Mouse (Mus musculus): ENCODE measurements at regions not wholly inside any gene's neighbourhood (a gene's known extent, or its start where the extent isn't known, plus 50 kb on each side); places are given as distances from the start of the nearest gene placed in this dataset.
"Not testable (repeated sequence)": the region's sequence is repeated elsewhere in the genome, so short reads cannot be mapped to it uniquely, and the experiment has no call there.

GRCm38 (mm10) chr4:153848274-153848673 lies 108.8 kb upstream of the A430005L14Rik start:
- TF ChIP-seq CTCF (conservative IDR thresholded peaks at IDR 0.05; ENCODE audit: insufficient read depth, insufficient read length, low read depth, low read length) = no peak
- no peak for TF ChIP-seq POLR2A (IDR thresholded peaks at IDR 0.05; ENCODE audit: low read depth, low read length)
- no peaks in the 10 kb centered on the region for H3K4me1 ChIP-seq (ENCODE audit: control insufficient read depth, insufficient read depth, low read length)
- H3K27ac ChIP-seq (ENCODE audit: insufficient read depth, low read depth, low read length) = no peak overlapping the region
- no peaks in the 10 kb centered on the region for H3K36me3 ChIP-seq (ENCODE audit: control insufficient read depth, insufficient read depth, low read length)
- WGBS = 60% methylated on average over 3 of the region's 3 CpGs
- no peaks in the 10 kb centered on the region for H3K27me3 ChIP-seq (replicated peaks; ENCODE audit: control insufficient read depth, insufficient read depth, low read length)
- DNase-seq = no peak
- no peak overlapping the region for H3K4me3 ChIP-seq (ENCODE audit: insufficient read depth, low read depth, low read length)

GRCm38 (mm10) chr4:153850186-153850585 lies 106.9 kb upstream of the A430005L14Rik start:
- Histone ChIP-seq H3K4me1 (ENCODE audit: control insufficient read depth, insufficient read depth, low read length) (no peaks in the 10 kb centered on the region), H3K27me3 (replicated peaks; ENCODE audit: control insufficient read depth, insufficient read depth, low read length) (no peaks in the 10 kb centered on the region), H3K36me3 (ENCODE audit: control insufficient read depth, insufficient read depth, low read length) (no peaks in the 10 kb centered on the region), H3K4me3 (ENCODE audit: insufficient read depth, low read depth, low read length) (no peak overlapping the region), H3K27ac (ENCODE audit: insufficient read depth, low read depth, low read length) (no peak overlapping the region)
- DNase-seq = no peak
- 48% methylated on average over 11 of the region's 11 CpGs for WGBS
- TF ChIP-seq CTCF (conservative IDR thresholded peaks at IDR 0.05; ENCODE audit: insufficient read depth, insufficient read length, low read depth, low read length) (no peak), POLR2A (IDR thresholded peaks at IDR 0.05; ENCODE audit: low read depth, low read length) (no peak)

GRCm38 (mm10) chr4:153854084-153854747 lies 102.8 kb upstream of the A430005L14Rik start:
- WGBS = 69% methylated on average over 9 of the region's 9 CpGs
- no peak for DNase-seq

GRCm38 (mm10) chr4:153854748-153855092 lies 102.3 kb upstream of the A430005L14Rik start:
- Histone ChIP-seq H3K4me1 (ENCODE audit: control insufficient read depth, insufficient read depth, low read length) (no peaks in the 10 kb centered on the region), H3K27me3 (replicated peaks; ENCODE audit: control insufficient read depth, insufficient read depth, low read length) (no peaks in the 10 kb centered on the region), H3K36me3 (ENCODE audit: control insufficient read depth, insufficient read depth, low read length) (no peaks in the 10 kb centered on the region), H3K27ac (ENCODE audit: insufficient read depth, low read depth, low read length) (no peak overlapping the region), H3K4me3 (ENCODE audit: insufficient read depth, low read depth, low read length) (no peak overlapping the region)
- DNase-seq = no peak
- no peak for TF ChIP-seq CTCF (conservative IDR thresholded peaks at IDR 0.05; ENCODE audit: insufficient read depth, insufficient read length, low read depth, low read length)
- TF ChIP-seq POLR2A (IDR thresholded peaks at IDR 0.05; ENCODE audit: low read depth, low read length) = no peak
- 36% methylated on average over 4 of the region's 4 CpGs for WGBS

More at GRCm38 (mm10) chr4:153854084-153854747, 102.8 kb upstream of the A430005L14Rik start:
- Histone ChIP-seq H3K27me3 (replicated peaks; ENCODE audit: control insufficient read depth, insufficient read depth, low read length) (no peaks in the 10 kb centered on the region), H3K4me3 (ENCODE audit: insufficient read depth, low read depth, low read length) (no peak overlapping the region), H3K27ac (ENCODE audit: insufficient read depth, low read depth, low read length) (no peak overlapping the region), H3K36me3 (ENCODE audit: control insufficient read depth, insufficient read depth, low read length) (no peaks in the 10 kb centered on the region), H3K4me1 (ENCODE audit: control insufficient read depth, insufficient read depth, low read length) (no peaks in the 10 kb centered on the region)
- no peak for TF ChIP-seq CTCF (conservative IDR thresholded peaks at IDR 0.05; ENCODE audit: insufficient read depth, insufficient read length, low read depth, low read length)
- no peak for TF ChIP-seq POLR2A (IDR thresholded peaks at IDR 0.05; ENCODE audit: low read depth, low read length)

GRCm38 (mm10) chr4:153861420-153861819 lies 95.6 kb upstream of the A430005L14Rik start:
- H3K4me1 ChIP-seq (ENCODE audit: control insufficient read depth, insufficient read depth, low read length) = no peaks in the 10 kb centered on the region
- H3K36me3 ChIP-seq (ENCODE audit: control insufficient read depth, insufficient read depth, low read length) = no peaks in the 10 kb centered on the region
- no peak overlapping the region for H3K27ac ChIP-seq (ENCODE audit: insufficient read depth, low read depth, low read length)
- TF ChIP-seq CTCF (conservative IDR thresholded peaks at IDR 0.05; ENCODE audit: insufficient read depth, insufficient read length, low read depth, low read length) (no peak), POLR2A (IDR thresholded peaks at IDR 0.05; ENCODE audit: low read depth, low read length) (no peak)
- no peak overlapping the region for H3K4me3 ChIP-seq (ENCODE audit: insufficient read depth, low read depth, low read length)
- 66% methylated on average over 8 of the region's 8 CpGs for WGBS
- DNase-seq = no peak
- H3K27me3 ChIP-seq (replicated peaks; ENCODE audit: control insufficient read depth, insufficient read depth, low read length) = no peaks in the 10 kb centered on the region

GRCm38 (mm10) chr4:153862121-153862660 lies 94.8 kb upstream of the A430005L14Rik start:
- no peaks in the 10 kb centered on the region for H3K36me3 ChIP-seq (ENCODE audit: control insufficient read depth, insufficient read depth, low read length)
- no peak for TF ChIP-seq POLR2A (IDR thresholded peaks at IDR 0.05; ENCODE audit: low read depth, low read length)
- TF ChIP-seq CTCF (conservative IDR thresholded peaks at IDR 0.05; ENCODE audit: insufficient read depth, insufficient read length, low read depth, low read length) = no peak
- no peaks in the 10 kb centered on the region for H3K27me3 ChIP-seq (replicated peaks; ENCODE audit: control insufficient read depth, insufficient read depth, low read length)
- no peak for DNase-seq
- WGBS = 73% methylated on average over 12 of the region's 12 CpGs
- H3K4me1 ChIP-seq (ENCODE audit: control insufficient read depth, insufficient read depth, low read length) = no peaks in the 10 kb centered on the region
- no peak overlapping the region for H3K27ac ChIP-seq (ENCODE audit: insufficient read depth, low read depth, low read length)
- no peak overlapping the region for H3K4me3 ChIP-seq (ENCODE audit: insufficient read depth, low read depth, low read length)

- Histone ChIP-seq H3K27me3 (replicated peaks; ENCODE audit: control insufficient read depth, insufficient read depth, low read length) (no peaks in the 10 kb centered on the region), H3K4me1 (ENCODE audit: control insufficient read depth, insufficient read depth, low read length) (no peaks in the 10 kb centered on the region), H3K4me3 (ENCODE audit: insufficient read depth, low read depth, low read length) (no peak overlapping the region), H3K36me3 (ENCODE audit: control insufficient read depth, insufficient read depth, low read length) (no peaks in the 10 kb centered on the region), H3K27ac (ENCODE audit: insufficient read depth, low read depth, low read length) (no peak overlapping the region)
- WGBS = 67% methylated on average over 3 of the region's 3 CpGs
- TF ChIP-seq CTCF (conservative IDR thresholded peaks at IDR 0.05; ENCODE audit: insufficient read depth, insufficient read length, low read depth, low read length) = no peak
- no peak for TF ChIP-seq POLR2A (IDR thresholded peaks at IDR 0.05; ENCODE audit: low read depth, low read length)
- DNase-seq = no peak
These were observed 84.7 kb upstream of the A430005L14Rik start for GRCm38 (mm10) chr4:153872346-153872745.

- DNase-seq; H3K27ac ChIP-seq (ENCODE audit: insufficient read depth, low read depth, low read length): not testable (repeated sequence)
- WGBS = 86% methylated on average over 1 of the region's 1 CpGs
These were observed 82.0 kb upstream of the A430005L14Rik start for GRCm38 (mm10) chr4:153875036-153875435.

More at GRCm38 (mm10) chr4:153875036-153875435, 82.0 kb upstream of the A430005L14Rik start:
- not testable (repeated sequence) for H3K4me1 ChIP-seq (ENCODE audit: control insufficient read depth, insufficient read depth, low read length); H3K36me3 ChIP-seq (ENCODE audit: control insufficient read depth, insufficient read depth, low read length); H3K27me3 ChIP-seq (replicated peaks; ENCODE audit: control insufficient read depth, insufficient read depth, low read length); H3K4me3 ChIP-seq (ENCODE audit: insufficient read depth, low read depth, low read length)
